ENCODE assay signal across 10 mouse cellular contexts in the genomic region with DNA sequence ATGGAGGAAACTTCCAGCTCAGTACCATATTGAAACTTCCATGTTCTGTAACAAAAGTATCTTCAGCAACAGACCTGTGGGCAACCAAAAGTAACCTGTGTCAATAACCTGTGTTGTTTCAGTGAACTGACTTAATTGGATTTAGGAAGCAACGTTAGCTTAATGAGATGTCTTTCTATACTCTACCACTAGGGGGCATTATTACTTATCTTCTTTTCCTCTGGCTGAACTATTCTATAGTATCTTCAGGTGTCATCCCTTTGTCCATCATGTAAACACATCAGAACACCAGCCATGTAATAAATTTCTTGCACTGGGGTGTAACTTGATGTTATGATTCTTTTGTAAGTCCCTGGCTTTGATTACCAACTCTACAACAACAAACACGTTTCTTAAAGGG. TPM values are rescaled to one million over a fixed set of nuclear protein-coding genes. Genes with fewer than 3 reads are reported as not detected.
DNase-seq lines count a peak whose midpoint lies in the region; TF ChIP-seq lines count a peak whose summit lies in the region.
"Had no signal": no experiment of that assay in that cellular context is flagged by ENCODE, and none has a peak within 500 bp of the region (broad histone marks: within the 10 kb centered on the region; RNA-seq: fewer than 3 reads in every experiment).

No protein-coding gene starts in this region.

- no peaks in the 10 kb centered on the region for H3K79me2 ChIP-seq in heart, adult 2 months (replicated peaks; ENCODE audit: control insufficient read depth, insufficient read depth, low read length)

- H3K4me1 ChIP-seq in heart, adult 2 months (ENCODE audit: control insufficient read depth, insufficient read depth, low read length), result no peaks in the 10 kb centered on the region

- H3K4me3 ChIP-seq in heart, adult 2 months, result no peak overlapping the region

- no peaks in the 10 kb centered on the region for H3K36me3 ChIP-seq in heart, adult 2 months (ENCODE audit: control insufficient read depth, insufficient read depth, low read length)

- peak; percentile 84 for TF ChIP-seq CTCF in heart, adult 2 months (IDR thresholded peaks at IDR 0.05)

- H3K27ac ChIP-seq in heart, adult 2 months, result no peak overlapping the region

- TF ChIP-seq EP300 in heart, adult 2 months (IDR thresholded peaks at IDR 0.05; ENCODE audit: insufficient read depth, low read depth, low read length), result no peak

- no peak overlapping the region for H3K9ac ChIP-seq in heart, adult 2 months (ENCODE audit: low read depth, low read length)

- WGBS in heart, adult 2 months, result 41% methylated on average over 2 of the region's 2 CpGs

- no peak for TF ChIP-seq POLR2A in heart, adult 2 months (IDR thresholded peaks at IDR 0.05; ENCODE audit: insufficient read depth, low read depth, low read length)

- no peaks in the 10 kb centered on the region for H3K27me3 ChIP-seq in heart, adult 2 months (ENCODE audit: control insufficient read depth, insufficient read depth, low read length)

- DNase-seq in heart, adult 2 months, result no peak
- no peak for DNase-seq in heart, postnatal 4 days
- peak; percentile 56 for DNase-seq in thymus, postnatal 0 days (ENCODE audit: low spot score)
- DNase-seq in thymus, postnatal 25 days, result no peak
- DNase-seq in induced T-regulatory cell, adult 2 months (ENCODE audit: low read depth), result peak; percentile 68
- no peak for DNase-seq in neural tube, embryonic 10.5 days (ENCODE audit: extremely low spot score, low spot score)
- no peak for DNase-seq in gastrocnemius, postnatal 14 days
- DNase-seq in kidney, adult 8-10 months, result no peak
- DNase-seq: kidney, postnatal 14 days had no signal

- intact Hi-C loops in heart, adult 2 months (cut with DNase I), result loop anchor here (2.0 kb wide), 2 partner anchors 120 to 292 kb away; no protein-coding TSS in a partner anchor
- intact Hi-C loops in gastrocnemius, postnatal 14 days (cut with DNase I; ENCODE audit: low total_unique reads), result no loop called here

RNA-seq across cellular contexts. Expression of a gene that starts 4.8 kb away (rescaled TPM):
- not detected for total RNA-seq in heart, adult 2 months (2021)
- polyA plus RNA-seq in heart, adult 2 months (2012; rRNA removed), result not detected in 2 replicates
- total RNA-seq in heart, postnatal 4 days (2021), result not detected
- polyA plus RNA-seq in thymus, postnatal 0 days (2015; fragmentation: Nextera tagmentation; extraction: Ambion mirVana), result 0.04 and 0.07 TPM in 2 replicates
- not detected for total RNA-seq in gastrocnemius, postnatal 14 days (2021)
- polyA plus RNA-seq: erythroblast, embryonic 14.5 days had no signal

Comparison
In these comparisons a context has a peak if more than half of its experiments do, and no peak if none do; other contexts are left out.
1. DNase-seq: peak in thymus, postnatal 0 days (single experiment) and induced T-regulatory cell, adult 2 months (single experiment); none in heart, adult 2 months (0 of 2), heart, postnatal 4 days (single experiment), thymus, postnatal 25 days (single experiment), neural tube, embryonic 10.5 days (single experiment), gastrocnemius, postnatal 14 days (single experiment) and kidney, adult 8-10 months (0 of 2).